Mouse (Mus musculus): ENCODE results near the gene Sox5.

Gene Sox5

DNA sequence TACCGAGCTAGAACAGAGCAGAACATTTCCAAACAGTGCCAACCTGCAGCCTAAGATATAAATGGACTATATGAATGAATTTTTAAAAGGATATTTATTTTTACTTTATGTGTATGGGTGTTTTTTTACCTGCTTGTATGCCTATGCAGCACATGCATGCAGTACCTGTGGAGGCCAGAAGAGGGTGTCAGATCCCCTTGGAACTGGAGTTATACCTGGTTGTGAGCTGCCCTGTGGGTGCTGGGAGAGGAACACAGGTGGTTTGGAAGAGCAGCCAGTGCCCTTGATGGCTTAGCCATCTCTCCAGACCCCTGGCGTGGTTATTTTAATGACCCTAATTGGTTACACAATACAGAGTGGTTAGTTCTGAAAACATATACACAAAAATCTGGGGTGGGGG, 510.5 kb downstream of the Sox5 start:
- WGBS, result 96% methylated on average over 2 of the region's 2 CpGs

DNA sequence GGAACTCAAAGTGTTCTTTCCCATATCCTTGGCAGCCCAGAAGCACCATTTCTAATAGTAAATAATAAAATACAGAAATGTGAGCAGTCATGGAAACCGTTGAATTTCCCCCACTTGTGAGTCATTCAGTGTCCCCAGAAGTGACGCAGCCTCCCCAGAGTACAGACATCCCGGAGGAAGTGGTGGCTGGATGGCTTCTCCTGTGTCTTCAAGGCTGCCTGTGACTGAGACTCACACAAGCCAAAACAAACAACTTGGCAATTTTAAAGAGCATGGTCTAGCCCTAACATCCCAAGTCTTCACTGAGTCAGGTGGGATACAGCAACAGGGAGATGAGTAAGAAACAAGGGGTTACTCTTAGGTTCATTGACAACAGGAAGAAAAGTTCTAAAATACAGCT, 511.5 kb downstream of the Sox5 start:
- 78% methylated on average over 3 of the region's 3 CpGs for whole genome bisulfite sequencing

DNA sequence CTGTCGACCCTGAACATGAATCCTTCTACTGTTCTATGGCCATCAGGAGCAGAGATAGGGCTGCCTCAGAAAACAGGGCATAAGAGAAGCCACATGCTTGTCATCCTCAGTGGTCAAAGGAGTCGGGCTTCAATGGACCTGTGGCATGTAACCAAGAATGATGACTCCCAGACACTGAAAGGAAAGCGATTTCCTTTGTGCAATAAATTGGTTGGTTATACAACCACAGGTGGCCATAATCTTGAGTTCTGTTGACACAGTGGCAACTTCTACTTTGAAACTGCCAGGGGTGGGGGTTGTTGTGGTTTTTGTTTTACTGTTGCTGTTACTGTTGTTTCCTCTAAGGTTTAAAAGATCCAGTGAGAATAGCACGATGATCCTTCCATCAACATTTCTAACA, 512.1 kb downstream of the Sox5 start:
- 78% methylated on average over 4 of the region's 4 CpGs for WGBS

DNA sequence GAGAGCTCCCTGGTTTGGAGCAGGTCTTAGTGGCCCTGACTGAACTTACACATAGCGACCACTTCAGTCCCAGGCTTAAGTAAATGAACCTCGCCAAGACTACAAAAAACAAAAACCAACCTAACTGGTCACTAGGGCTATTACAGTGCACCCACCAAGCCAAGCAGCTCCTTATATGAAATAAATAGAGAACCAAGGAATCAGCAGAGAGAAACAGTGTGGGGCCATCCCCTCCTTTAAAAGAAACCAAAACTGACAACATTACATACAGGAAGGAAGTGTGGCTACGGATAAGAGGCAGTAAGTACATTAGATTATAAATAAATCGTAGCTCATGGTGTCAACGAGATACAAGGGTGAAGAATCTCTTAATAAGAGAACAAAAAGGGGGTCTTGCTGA, 516.0 kb downstream of the Sox5 start:
- 89% methylated on average over 5 of the region's 5 CpGs for WGBS

DNA sequence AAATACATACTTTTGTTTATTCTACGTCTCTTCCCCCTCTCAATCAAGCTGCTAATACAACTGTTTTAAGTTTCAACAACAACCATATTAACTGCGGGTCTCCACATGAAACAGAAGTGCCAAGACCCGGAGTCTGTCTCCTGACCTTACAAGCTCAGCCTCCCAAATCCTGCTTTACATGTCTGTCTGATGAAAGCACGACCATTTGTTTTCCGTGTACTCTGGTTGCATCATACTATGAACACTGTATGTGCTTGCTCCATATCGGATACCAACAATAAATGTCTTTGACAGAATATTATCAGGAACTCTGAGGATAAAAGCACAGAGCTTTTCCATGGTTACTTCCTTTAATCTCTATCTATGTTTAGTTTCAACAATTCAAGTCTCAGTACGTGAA, 516.8 kb downstream of the Sox5 start:
- 87% methylated on average over 7 of the region's 7 CpGs for WGBS

DNA sequence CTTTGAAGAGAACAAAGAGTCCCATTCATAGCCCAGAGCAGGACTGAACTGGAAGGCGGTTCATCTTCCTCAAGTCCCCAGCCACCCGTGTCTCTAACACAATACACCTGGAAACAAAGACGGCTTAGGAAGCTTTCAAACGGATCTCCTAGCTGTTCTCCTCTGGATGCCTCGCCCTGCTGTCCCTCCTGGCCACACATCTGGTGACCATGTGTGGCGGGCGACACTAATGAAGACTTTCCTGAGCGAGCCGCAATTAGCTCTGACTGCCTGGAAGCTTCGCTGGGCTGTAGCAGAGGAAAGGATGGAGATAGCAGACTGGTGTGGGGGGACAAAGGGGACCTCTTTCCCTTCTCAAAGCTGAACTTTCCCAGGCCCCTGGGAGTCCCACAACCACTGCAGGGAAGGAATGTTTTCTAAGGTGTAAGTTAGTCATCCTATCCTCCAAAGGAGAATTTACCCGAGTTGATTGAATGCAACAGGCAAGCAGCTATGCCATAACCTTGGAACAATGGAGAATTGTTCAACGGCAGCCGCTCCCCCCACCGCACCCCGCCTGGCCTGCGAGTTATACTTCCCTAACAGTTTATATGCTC, 517.4 kb downstream of the Sox5 start:
- 54% methylated on average over 16 of the region's 16 CpGs for WGBS

DNA sequence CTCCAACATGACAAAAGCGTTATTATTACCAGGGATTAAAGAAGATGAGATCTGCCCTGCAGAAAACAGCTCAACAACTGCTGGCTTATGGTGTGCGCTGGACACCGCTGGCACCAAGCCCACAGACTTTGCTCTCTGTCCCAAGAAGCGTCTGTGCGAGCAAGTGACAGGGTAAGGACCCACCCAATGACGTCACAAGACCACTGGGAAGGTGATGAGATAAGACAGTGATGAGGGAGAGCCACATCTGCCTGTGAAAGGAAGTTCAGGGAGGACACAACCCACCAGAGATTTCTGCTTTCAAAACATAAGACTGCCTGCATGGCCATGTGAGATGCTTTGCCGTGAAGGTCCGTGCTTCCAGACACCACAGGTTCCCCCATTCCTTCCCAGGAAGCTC, 525.3 kb downstream of the Sox5 start:
- 75% methylated on average over 8 of the region's 8 CpGs for WGBS

DNA sequence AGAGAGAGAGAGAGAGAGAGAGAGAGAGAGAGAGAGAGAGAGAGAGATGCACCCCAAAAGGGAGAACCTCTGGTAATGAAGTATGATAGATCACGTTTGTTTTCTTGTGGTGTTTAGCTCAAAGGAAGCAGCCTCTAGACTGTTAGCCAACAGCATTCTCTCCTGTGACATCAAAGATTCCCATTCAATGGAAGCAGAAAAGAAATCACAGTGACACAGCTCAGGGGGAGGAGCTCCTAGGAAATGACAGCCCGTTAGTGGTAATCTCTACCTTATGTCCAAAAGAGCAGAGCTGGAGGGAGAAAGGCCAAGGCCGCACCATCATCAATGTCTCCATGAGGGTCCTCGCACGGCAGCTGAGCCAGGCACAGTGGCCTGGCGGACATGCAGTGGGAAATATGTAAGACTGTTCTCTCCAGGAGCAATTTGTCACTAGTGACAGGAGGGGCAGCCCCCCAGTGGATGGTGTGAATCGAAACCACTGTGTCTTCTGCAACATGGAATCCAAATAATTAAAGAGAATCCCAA, 529.5 kb downstream of the Sox5 start:
- 81% methylated on average over 7 of the region's 7 CpGs for WGBS

DNA sequence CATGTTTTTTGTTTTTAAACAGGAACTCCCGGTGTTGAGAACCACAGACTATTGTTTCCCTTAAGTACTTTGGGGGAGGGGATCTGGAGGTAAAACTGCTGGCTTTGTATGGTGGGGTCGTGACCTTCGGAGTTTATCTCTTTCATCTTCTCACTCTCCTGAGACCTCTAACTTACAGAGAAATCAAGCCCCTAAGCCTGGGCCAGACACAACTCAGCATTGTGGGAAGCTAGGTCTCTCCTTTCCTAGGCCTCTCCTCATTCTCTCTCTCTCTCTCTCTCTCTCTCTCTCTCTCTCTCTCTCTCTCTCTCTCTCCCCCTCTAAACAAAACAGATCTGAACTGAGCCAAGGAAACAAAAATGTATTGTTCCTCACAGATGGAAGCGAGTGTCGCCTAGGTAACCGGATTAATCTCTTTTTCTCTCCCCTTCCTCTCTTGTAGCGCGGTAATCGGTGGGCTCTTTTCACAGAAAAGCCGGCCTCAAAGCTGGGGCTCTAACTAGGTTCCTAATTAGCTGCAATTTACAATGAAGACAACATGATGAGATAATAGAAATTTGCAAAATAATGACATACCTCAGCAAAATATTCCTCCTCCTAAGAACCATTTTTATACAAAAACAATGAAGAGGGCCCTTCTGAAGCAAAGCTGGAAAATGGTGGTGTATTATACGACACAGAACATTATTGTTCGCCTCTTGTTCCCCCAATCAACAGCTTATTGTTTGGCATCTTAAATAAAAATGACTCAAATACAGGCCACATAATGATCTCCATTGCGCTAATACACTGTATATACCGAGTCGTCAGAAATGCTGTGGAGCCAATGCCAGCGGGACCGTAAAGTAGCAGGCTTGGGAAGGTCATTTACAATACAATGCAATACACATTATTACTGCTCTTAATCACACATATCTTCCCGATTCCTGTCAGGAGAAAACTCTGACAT, 530.3 kb downstream of the Sox5 start:
- 64% methylated on average over 18 of the region's 18 CpGs for WGBS

DNA sequence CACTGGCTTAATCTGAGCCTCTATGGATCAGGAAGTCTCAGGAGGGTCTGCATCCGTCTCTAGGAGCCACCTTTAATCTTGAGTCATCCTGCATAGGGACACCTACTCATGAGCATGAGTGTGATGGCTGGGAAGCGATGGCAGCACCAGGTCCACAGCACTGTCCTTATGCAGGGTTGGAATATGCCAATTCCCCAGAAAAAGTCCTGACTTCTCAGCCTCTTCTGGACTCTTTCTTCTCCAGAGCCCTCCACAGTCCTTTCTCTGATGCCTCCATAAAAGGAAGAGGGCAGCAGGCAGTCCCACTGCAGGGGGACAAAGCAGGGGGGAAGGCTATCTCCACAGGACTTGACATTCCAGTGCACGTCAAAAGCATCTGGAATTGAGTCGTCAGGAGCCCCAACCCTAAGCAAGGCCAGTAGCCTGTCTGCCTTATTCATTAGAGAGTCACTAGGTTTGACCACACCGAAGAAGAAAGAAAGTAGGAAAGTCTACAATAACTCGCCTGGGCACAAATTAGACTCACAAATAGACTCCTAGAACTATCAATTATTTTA, 531.1 kb downstream of the Sox5 start:
- 78% methylated on average over 6 of the region's 6 CpGs for WGBS

DNA sequence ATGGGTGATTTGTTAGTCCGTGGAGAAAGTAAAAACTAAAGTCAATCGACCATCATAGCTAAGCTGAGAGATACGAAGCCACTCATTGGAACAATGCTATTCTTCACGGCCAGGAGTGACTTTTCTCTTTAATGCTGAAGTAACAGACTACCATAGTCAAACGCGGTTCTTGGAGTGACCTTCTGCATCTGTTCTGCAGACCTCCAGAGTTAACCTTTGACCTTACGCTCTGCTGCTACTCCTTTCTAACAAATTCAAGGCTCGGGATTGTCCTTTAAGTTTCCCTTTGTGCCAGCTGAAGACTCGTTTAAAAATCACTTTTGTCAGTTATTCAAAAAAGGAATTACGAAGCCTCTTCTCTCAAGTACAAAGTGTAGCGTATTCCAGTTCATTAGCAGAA, 545.2 kb downstream of the Sox5 start:
- 85% methylated on average over 11 of the region's 11 CpGs for WGBS

DNA sequence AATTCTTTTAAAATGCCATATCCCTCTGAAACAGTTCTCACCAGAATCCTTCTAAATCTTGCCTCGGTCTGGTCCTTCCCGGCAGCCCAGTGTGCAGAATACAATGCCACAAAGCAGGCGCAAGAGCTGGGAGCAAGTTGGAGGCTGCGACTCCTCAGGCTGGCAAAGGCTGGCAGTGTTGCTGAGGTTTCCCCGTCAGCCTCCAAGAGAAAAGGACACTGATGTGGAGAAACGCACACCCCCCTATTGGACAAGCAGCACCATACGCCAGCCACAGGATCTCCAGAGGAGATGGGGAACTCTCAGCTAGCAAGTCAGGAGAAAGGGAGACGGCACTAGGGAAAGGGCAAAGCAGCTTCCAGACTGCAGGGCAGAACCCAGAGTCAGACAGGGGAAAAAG, 577.8 kb downstream of the Sox5 start:
- 20% methylated on average over 8 of the region's 8 CpGs for WGBS

DNA sequence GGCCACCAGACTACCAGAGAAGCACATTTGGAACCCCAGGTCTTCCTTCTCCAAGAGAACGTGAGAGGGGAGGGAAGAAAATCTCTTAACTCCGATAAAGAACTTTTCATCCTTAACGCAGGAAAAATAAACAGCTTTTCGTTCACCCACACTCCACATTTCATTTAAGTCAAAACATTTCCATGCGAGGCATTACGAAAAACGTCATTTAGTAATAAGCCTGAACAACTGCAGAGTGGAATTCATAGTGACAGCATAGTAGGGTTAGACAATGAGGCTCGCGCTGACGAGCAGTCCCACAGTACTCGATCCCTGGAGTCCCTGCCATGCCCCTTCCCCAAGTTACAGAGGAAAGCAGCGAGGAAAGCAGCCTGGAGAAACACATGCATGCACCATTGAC, 578.8 kb downstream of the Sox5 start:
- 19% methylated on average over 12 of the region's 12 CpGs for WGBS

DNA sequence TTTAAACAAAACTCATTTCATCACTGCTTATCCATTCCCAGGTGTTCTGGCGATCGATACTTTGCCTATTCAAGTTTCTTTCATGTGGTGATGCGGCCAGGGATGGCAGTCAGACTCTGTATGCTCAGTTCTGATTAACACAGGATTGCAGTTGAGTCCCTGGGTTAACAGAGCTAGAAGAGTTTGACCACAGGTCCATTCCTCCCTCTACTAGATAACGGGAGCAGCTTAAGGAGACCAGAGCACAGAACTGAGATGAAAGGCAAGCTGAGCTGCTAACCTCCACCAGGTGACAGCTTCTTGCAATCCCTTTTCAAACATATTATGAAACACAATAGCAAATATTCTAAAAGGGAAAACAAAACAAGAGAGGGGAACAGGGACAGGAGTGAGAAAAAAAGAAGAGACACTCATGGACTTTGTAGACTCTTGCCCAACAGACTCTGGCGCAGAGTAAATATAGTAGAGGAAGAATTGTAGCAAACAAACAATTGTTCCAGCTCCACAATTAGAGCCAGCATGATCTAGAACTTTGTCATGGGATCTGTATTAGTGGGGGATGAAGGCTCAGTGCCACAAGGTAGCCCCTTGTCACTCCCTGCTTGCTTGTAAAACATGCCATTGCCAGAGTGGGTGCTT, 580.3 kb downstream of the Sox5 start:
- 75% methylated on average over 5 of the region's 5 CpGs for WGBS

DNA sequence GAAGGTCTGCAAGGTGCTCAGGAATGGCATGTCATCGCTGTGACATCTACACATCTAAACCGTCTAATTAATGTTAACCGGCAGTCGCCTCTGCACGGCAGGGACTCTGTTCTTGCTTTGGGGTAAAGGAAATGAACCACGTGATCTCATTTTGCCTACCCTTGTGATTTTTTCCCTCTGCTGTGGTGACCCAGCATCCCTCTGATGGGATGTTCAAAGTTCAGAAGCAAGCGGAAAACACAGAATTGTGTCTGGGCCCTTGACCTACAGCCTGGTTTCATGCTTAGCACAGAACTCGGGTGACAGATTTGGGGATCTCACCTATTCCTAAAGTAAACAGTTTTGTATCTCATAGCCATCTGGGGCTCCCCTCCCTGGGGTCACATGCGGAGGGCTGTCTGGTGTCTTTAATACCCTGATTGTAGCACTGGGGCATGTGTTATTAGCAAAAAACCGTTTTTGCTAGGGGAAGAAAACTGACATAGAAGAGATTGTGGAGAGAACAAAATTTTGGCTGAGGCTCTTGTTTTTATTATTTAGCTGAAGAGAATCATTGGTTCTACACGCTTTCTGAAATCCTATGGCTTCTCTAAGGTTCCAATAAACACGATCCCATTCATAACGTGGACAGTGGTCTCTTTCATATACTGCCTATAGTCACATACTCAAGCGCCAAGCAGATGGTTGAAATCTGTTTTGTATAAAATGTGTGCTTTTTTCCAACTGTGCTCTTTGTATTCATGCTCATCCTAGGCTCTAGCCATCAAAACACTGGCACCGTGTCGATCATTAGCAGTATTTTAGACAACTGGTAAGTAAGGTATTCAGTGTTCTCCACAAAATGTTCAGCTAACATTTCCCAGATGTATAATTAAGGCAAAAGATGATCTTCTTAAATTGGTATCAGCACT, 584.3 kb downstream of the Sox5 start:
- 52% methylated on average over 16 of the region's 16 CpGs for WGBS

DNA sequence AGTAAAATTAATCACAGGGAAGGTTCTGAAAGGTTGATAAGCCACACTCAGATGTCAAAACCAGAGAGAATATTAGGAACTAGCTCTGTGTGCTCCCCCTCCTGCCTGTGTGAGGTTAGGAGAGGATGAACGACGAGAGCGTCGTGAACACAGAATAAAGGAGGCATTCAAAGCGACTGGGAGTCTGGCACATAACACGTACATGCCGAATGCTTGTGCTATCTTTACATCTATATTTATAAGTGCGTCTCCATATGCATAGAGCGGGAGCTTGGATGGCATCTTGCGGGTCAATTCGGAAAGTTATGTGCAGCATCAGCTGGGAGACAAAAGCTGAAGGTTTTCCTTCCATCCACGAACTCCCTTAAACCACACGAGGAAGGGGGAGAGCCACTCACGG, 585.8 kb downstream of the Sox5 start:
- 36% methylated on average over 14 of the region's 14 CpGs for WGBS

DNA sequence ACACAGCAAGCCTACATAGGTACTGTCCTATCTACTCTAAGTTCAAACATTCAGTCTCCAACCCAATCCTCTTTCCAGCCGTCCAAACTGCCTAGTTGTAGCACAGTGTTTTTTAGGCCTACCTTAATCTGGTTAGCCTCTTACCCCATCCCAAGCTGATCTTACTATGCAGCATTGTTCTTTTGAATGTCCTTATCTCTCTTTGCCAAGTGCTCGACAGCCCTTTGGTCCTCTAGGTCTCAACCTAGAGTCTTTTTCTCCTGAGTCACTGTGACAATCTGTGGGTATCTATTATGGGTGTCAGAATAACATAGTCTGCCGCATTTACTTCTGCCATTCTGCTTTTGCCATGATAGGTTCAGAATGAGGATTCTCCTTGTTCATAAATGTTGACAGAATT, 598.7 kb downstream of the Sox5 start:
- WGBS, result 80% methylated on average over 3 of the region's 3 CpGs

DNA sequence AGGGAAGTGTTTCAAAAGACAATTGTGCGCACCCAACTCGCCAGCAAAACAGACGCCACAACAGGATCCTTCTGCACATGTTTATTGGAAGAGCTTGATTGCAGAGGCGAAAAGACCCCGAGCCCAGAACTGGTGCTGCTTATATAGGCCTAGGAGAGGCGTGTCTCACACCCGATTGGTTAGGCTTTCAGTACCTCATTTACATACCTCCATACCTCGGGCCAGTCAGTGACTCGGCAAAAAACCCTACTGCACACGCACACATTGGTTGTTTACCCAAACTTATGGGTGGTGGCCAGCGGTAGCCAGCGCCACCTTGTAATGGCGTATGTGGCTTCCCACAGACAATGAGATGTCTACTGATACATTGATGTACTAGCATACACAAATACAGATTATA, 599.3 kb downstream of the Sox5 start:
- 88% methylated on average over 13 of the region's 13 CpGs for WGBS

DNA sequence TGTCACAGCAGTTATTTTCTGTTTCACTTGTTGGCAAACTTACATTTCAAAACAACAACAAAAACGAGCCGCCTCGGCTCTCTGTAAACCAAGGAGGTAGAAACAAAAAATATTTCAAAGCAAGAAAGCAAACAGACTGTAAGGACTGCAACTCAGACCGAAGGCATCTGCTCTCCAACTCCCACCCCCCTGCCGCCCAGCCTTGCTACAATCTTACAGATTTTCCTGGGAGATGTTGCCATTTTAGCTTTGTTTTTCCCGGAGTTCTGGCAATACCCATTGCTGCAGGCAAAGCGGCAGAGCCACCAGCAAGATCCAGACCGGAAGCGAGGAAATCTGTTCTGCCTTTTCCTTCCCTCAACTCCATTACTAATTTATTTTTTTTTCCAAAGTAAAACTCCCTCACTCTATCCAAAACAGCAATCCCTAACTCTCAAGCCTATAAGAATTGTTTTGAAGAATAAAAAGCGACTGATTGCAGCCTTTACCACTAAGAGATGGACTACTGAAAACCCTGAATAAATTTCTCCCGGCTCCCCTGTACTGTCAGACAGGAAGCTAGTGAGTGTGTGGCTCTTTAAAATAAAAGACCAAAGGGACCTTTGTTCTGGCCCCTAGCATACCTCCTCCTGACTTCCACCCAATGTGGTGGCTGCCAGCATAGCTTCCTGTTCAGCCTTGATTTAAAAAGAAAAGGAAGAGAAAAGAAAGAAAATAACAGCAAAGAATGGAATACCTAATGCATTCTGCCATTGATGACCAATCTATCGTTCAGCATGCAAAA, 600.5 kb downstream of the Sox5 start:
- 16% methylated on average over 12 of the region's 12 CpGs for WGBS

DNA sequence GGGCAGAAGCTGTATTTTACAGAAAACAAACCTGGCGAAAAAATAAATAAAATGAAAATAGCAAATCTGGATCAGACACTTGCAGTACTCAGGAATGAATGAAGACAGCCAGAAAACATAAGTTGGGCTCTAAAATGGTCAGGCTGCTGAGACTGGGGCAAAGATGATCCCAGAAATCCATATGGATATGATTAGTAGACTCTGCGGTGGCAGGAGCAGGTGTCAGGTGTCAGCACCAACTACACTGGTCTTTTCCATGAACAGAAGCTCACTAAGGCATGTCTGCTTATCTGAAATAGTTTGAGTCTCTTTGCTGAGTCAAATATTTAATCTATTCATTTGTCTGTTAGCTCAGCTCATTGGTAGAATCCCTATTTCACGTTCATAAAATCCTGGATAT, 602.7 kb downstream of the Sox5 start:
- 83% methylated on average over 3 of the region's 3 CpGs for WGBS

All from cerebral cortex, adult 2 months (tissue).